Mouse (Mus musculus) kidney, embryonic 16.5 days (tissue): ENCODE measurements around the gene Ucn2. TPM values are rescaled to one million over a fixed set of nuclear protein-coding genes. Genes with fewer than 3 reads are reported as not detected.

ENCODE experiments used
- ATAC-seq: fragments of 200-750 bp; cut with Nextera tagmentation; 2 replicates; pipeline ENCODE4 v1.8.0; 2017; ENCODE audit warnings: moderate TSS enrichment; ENCODE audit not compliant: low FRiP score, low TSS enrichment
- H3K27ac ChIP-seq: fragments of 300-500 bp; sonication (generic); 2 replicates; pipeline ENCODE4 v1.5.1; 2014; ENCODE audit warnings: low read length
- H3K27me3 ChIP-seq: fragments of 300-500 bp; sonication (generic); 2 replicates; pipeline ENCODE4 v1.6.1; 2014; ENCODE audit warnings: low read length, control low read depth, mixed read lengths; ENCODE audit not compliant: insufficient read depth
- H3K36me3 ChIP-seq: fragments of 300-500 bp; sonication (generic); 2 replicates; pipeline ENCODE4 v1.6.1; 2014; ENCODE audit warnings: low read length, control low read depth, mixed read lengths; ENCODE audit not compliant: insufficient read depth
- H3K4me1 ChIP-seq: fragments of 300-500 bp; sonication (generic); 2 replicates; pipeline ENCODE4 v1.6.1; 2014; ENCODE audit warnings: low read length, control low read depth, mixed read lengths; ENCODE audit not compliant: insufficient read depth
- H3K4me2 ChIP-seq: fragments of 300-500 bp; sonication (generic); replicated peaks from 2 replicates; pipeline ENCODE4 v1.6.1; 2014; ENCODE audit warnings: low read depth, low read length
- H3K4me3 ChIP-seq: fragments of 300-500 bp; sonication (generic); 2 replicates; pipeline ENCODE4 v1.5.1; 2014; ENCODE audit warnings: mild to moderate bottlenecking, low read length
- H3K9ac ChIP-seq: fragments of 300-500 bp; sonication (generic); replicated peaks from 2 replicates; pipeline ENCODE4 v1.6.1; 2014; ENCODE audit warnings: low read length
- H3K9me3 ChIP-seq: fragments of 300-500 bp; sonication (generic); 2 replicates; pipeline ENCODE4 v1.6.1; 2016; ENCODE audit warnings: low read length, control low read depth
- WGBS: fragments of 180-500 bp; shearing (Covaris S2); extraction: QIAGEN DNeasy Blood & Tissue Kit; methylation state at CpG from one replicate; pipeline ENCODE4 v1.1.7; 2014; 5-methylcytosine and 5-hydroxymethylcytosine counted together
- polyA plus RNA-seq: library from polyadenylated mRNA; unstranded; fragments of >200 nt; fragmentation: Nextera tagmentation; extraction: Ambion mirVana; gene quantifications from 2 replicates; pipeline ENCODE4 v1.2.1, GENCODE M21; 2015

Gene Ucn2
- polyA plus RNA-seq, 1 experiment from 2014 or later, result not detected

GRCm38 (mm10) chr9:108963577-108963976 is 22.2 kb upstream of the Ucn2 start:
- 76% methylated on average over 3 of the region's 3 CpGs for WGBS
- Histone ChIP-seq H3K9me3 (no peaks in the 10 kb centered on the region), H3K4me2 (no peak overlapping the region), H3K36me3 (no peaks in the 10 kb centered on the region), H3K4me3 (no peak overlapping the region), H3K9ac (no peak overlapping the region), H3K27ac (no peak overlapping the region), H3K27me3 (no peaks in the 10 kb centered on the region), H3K4me1 (no peaks in the 10 kb centered on the region)
- ATAC-seq, result no peak

- no peak for ATAC-seq
- H3K4me2 ChIP-seq, result no peak overlapping the region
- WGBS, result 90% methylated on average over 6 of the region's 6 CpGs
- H3K27me3 ChIP-seq, result no peaks in the 10 kb centered on the region
- H3K4me1 ChIP-seq, result no peaks in the 10 kb centered on the region
- no peak overlapping the region for H3K4me3 ChIP-seq
- no peaks in the 10 kb centered on the region for H3K36me3 ChIP-seq
- no peak overlapping the region for H3K9ac ChIP-seq
- H3K27ac ChIP-seq, result no peak overlapping the region
- no peaks in the 10 kb centered on the region for H3K9me3 ChIP-seq
Observed at GRCm38 (mm10) chr9:108964338-108964737, 21.5 kb upstream of the Ucn2 start.

- Histone ChIP-seq H3K36me3 (no peaks in the 10 kb centered on the region), H3K4me3 (no peak overlapping the region), H3K4me1 (no peaks in the 10 kb centered on the region), H3K9me3 (no peaks in the 10 kb centered on the region), H3K27me3 (no peaks in the 10 kb centered on the region), H3K4me2 (no peak overlapping the region), H3K27ac (no peak overlapping the region), H3K9ac (no peak overlapping the region)
- ATAC-seq, result no peak
- 86% methylated on average over 8 of the region's 8 CpGs for WGBS
Observed at GRCm38 (mm10) chr9:108970623-108971022, 15.2 kb upstream of the Ucn2 start.

DNA sequence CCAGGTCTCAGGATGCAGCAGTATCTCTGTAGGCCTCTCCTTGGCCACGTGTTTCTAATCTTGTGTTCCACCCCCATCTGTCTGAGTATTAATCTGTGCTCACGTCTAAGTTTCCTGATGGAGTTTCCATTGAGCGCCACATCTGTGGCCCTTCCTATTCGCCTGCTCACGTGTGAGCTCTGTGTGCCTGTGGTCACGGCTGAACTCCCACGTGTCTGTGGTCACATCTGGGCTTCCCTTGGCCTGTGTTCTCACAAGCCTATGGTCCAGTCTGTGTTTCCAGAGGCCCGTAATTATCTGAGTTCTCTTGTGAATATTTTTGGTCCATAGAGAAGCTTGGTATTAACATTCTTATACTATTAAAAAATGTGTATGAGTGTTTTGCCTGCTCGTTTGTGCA is 9.3 kb upstream of the Ucn2 start:
- no peak overlapping the region for H3K27ac ChIP-seq
- no peaks in the 10 kb centered on the region for H3K27me3 ChIP-seq
- no peak overlapping the region for H3K9ac ChIP-seq
- no peak overlapping the region for H3K4me2 ChIP-seq
- no peaks in the 10 kb centered on the region for H3K4me1 ChIP-seq
- H3K9me3 ChIP-seq, result no peaks in the 10 kb centered on the region
- 83% methylated on average over 9 of the region's 9 CpGs for WGBS
- H3K36me3 ChIP-seq, result no peaks in the 10 kb centered on the region
- no peak overlapping the region for H3K4me3 ChIP-seq
- ATAC-seq, result no peak

GRCm38 (mm10) chr9:108977966-108978365 is 7.8 kb upstream of the Ucn2 start:
- H3K4me2 ChIP-seq, result no peak overlapping the region
- 75% methylated on average over 7 of the region's 7 CpGs for WGBS
- no peaks in the 10 kb centered on the region for H3K27me3 ChIP-seq
- 0 out of 2 replicates have a peak, but pooled peaks cover 6% of the 10 kb centered on the region for H3K4me1 ChIP-seq
- H3K9ac ChIP-seq, result no peak overlapping the region
- no peaks in the 10 kb centered on the region for H3K9me3 ChIP-seq
- H3K27ac ChIP-seq, result no peak overlapping the region
- no peaks in the 10 kb centered on the region for H3K36me3 ChIP-seq
- H3K4me3 ChIP-seq, result no peak overlapping the region
- no peak for ATAC-seq

DNA sequence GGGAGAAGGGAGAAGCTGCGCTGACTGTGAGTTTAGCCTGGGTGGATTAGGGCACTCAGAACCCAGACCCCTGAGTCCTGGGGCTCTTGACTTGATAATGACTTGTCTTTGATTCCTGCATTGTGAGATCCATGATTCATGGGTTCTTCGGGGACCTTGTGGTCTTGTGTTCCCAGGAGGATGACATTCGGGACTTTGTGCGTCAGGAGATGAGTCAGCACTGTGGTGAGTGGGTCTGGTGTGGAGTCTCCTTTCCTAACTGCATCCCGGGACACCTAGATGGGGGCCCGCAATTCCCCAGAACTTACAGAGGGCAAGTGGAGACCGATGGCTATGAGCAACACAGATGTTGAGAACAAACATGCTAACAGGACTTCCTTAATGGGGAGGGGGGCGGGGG is 3.3 kb upstream of the Ucn2 start:
- ATAC-seq, result no peak
- H3K27ac ChIP-seq, result no peak overlapping the region
- WGBS, result 75% methylated on average over 8 of the region's 8 CpGs

GRCm38 (mm10) chr9:108983209-108983608 is 2.6 kb upstream of the Ucn2 start:
- WGBS, result 79% methylated on average over 9 of the region's 9 CpGs
- no peak overlapping the region for H3K27ac ChIP-seq
- no peaks in the 10 kb centered on the region for H3K9me3 ChIP-seq
- H3K27me3 ChIP-seq, result no peaks in the 10 kb centered on the region
- H3K36me3 ChIP-seq, result no peaks in the 10 kb centered on the region
- H3K4me1 ChIP-seq, result peaks cover 6% of the 10 kb centered on the region; the same call in 1 of the 2 replicates
- no peak overlapping the region for H3K4me3 ChIP-seq
- no peak overlapping the region for H3K9ac ChIP-seq
- H3K4me2 ChIP-seq, result no peak overlapping the region
- no peak for ATAC-seq

More for the DNA sequence above, 3.3 kb upstream of the Ucn2 start:
- Histone ChIP-seq H3K4me3 (no peak overlapping the region), H3K4me2 (no peak overlapping the region), H3K9me3 (no peaks in the 10 kb centered on the region), H3K36me3 (no peaks in the 10 kb centered on the region), H3K27me3 (no peaks in the 10 kb centered on the region), H3K4me1 (0 out of 2 replicates have a peak, but pooled peaks cover 6% of the 10 kb centered on the region), H3K9ac (no peak overlapping the region)

DNA sequence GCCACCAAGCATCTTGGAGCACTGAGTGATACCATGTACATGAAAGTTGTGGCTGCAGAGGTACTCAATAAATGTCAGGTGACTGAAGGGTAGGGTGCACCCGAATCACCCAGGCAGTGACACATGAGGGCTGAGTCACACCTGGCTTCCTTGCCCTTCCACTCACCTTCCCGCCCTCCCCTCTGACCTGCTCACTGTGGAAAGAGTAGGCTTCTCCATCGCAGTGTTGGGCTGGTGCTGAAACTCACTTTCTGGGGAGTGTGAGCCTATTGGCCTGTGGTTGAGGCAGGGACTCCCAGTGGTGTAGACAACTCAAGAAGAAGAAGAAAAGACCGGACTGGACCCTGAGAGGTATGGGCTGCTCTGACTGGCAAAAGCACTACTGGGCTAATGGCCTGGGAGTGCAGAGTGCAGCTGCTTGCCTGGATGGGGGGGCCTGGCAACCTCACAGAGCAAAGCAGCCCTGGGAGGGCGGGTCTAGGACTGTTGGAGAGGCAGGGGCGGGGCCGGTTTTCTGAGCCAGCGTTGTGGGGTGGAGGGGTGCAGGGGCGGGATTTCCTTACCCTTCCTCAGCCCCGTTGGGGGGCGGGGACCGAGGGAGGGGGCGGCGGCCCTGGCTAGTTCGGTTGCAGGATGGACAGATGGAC is 2.0 kb downstream of the Ucn2 start:
- no peaks in the 10 kb centered on the region for H3K27me3 ChIP-seq
- H3K27ac ChIP-seq, result no peak overlapping the region
- H3K4me1 ChIP-seq, result peaks cover 14% of the 10 kb centered on the region
- peak overlapping the region; percentile 14; the same call in 1 of the 2 replicates for H3K4me2 ChIP-seq
- ATAC-seq, result no peak
- 0 out of 2 replicates have a peak overlapping the region, but pooled peaks have one; percentile 17 for H3K9ac ChIP-seq
- 0 out of 2 replicates have a peak overlapping the region, but pooled peaks have one; percentile 3 for H3K4me3 ChIP-seq
- H3K36me3 ChIP-seq, result no peaks in the 10 kb centered on the region
- no peaks in the 10 kb centered on the region for H3K9me3 ChIP-seq
- WGBS, result 17% methylated on average over 14 of the region's 15 CpGs

GRCm38 (mm10) chr9:108989802-108990461 is 4.1 kb downstream of the Ucn2 start:
- no peaks in the 10 kb centered on the region for H3K9me3 ChIP-seq
- no peaks in the 10 kb centered on the region for H3K36me3 ChIP-seq
- ATAC-seq, result no peak
- peaks cover 14% of the 10 kb centered on the region for H3K4me1 ChIP-seq
- H3K9ac ChIP-seq, result no peak overlapping the region
- no peak overlapping the region for H3K4me3 ChIP-seq
- H3K27ac ChIP-seq, result peak overlapping the region; percentile 97
- H3K4me2 ChIP-seq, result no peak overlapping the region
- WGBS, result 80% methylated on average over 4 of the region's 4 CpGs
- no peaks in the 10 kb centered on the region for H3K27me3 ChIP-seq

GRCm38 (mm10) chr9:108990462-108990820 is 4.6 kb downstream of the Ucn2 start:
- no peak for ATAC-seq
- Histone ChIP-seq H3K9ac (no peak overlapping the region), H3K27me3 (no peaks in the 10 kb centered on the region), H3K27ac (peak overlapping the region; percentile 97), H3K9me3 (no peaks in the 10 kb centered on the region), H3K4me3 (no peak overlapping the region), H3K36me3 (no peaks in the 10 kb centered on the region), H3K4me2 (no peak overlapping the region), H3K4me1 (peaks cover 18% of the 10 kb centered on the region)
- 58% methylated on average over 7 of the region's 7 CpGs for WGBS
